Mouse (Mus musculus) cerebellum, adult 8-10 months (tissue): ENCODE data around the gene Hspb7.

Experiments used
- DNase-seq: peaks from one replicate; pipeline ENCODE4 v3.0.0; 2022

The Hspb7 gene

GRCm38 (mm10) chr4:141451251-141451650 is 30.7 kb downstream of the Hspb7 start:
- no peak for DNase-seq

DNA sequence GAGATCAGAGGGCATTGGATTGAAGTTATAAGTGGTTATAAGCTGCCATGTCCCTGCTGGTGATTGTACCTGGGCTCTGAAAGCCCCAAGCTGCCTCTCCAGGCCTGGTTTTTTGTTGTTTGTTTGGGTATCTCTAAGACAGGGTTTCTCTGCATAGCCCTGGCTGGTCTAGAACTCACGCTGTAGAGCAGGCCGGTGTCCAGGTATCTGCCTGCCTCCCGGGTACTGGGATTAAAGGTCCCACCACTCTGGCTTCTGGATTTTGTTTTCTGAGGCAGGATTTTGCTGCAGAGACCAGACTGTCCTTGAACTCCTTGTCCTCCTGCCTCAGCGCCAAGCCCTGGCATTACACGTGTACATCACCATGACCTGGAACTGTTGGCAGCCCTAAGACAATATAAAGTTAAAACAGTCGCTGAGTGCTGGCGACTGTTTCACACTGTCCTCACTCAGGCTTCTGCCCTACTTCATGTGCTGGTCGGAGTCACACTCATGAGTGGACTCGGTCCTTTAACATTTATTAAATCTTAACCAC is 31.4 kb downstream of the Hspb7 start:
- DNase-seq, result no peak

- no peak for DNase-seq
These were observed 34.2 kb downstream of the Hspb7 start for GRCm38 (mm10) chr4:141454581-141455350.

- DNase-seq, result no peak
These were observed 34.9 kb downstream of the Hspb7 start for GRCm38 (mm10) chr4:141455526-141455925.

DNA sequence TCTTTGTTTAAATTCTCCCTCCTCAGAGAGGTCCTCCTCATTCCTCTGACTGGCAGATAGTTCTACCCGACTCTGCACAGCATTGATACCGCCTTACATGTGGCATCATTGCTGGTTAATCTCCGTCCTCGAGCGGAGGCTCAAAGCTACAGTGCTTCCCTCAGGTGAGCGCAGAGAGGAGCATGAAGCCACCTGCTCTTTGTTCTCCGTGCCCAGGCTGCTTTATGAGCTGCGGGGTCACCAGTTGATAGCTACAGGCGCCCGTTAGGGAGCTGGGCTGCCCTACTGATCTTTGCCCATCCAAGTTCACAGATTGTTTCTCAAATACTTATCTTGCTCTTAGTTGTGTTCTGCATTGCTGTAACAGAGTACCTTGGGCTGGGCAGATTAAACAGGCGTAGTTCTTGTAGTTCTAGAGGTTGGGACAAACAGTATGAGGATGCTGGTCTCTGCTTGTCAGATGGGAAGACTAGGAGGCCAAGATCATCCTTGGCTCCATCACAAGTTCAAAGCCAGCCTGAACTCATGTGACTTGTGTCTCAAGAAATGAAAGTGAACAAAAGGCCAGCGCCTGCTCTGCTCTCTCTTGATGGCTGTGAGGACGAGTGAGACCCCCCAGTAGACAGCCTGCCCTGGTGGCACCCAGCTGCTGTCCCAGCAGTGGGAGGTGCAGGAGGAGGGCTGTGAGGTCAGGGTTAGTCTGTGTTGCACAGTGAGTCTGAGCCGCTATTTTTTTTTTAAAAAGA is 35.8 kb downstream of the Hspb7 start:
- DNase-seq, result no peak

- no peak for DNase-seq
These were observed 37.7 kb downstream of the Hspb7 start for GRCm38 (mm10) chr4:141458236-141458635.

- DNase-seq, result no peak
These were observed 38.3 kb downstream of the Hspb7 start for GRCm38 (mm10) chr4:141458888-141459287.

GRCm38 (mm10) chr4:141459766-141460165 is 39.2 kb downstream of the Hspb7 start:
- no peak for DNase-seq

DNA sequence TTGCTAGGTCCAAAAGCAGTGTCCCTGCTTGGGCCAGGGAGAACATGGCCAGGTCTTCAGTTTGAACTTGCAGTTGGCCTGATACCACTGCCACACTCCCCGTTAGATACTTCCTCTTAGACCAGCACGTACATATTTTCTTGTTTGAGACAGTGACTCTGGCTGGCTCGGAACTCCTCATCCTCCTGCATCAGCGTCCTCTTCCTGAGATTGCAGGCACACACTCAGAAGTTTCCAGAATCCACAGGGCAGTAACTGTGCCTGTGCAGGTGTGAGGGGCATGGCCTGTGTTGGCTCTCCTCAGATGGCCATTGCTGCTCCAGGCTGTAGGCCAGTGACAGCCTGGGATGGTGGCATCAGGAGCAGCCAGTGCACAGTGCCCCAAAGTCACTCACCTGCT is 39.9 kb downstream of the Hspb7 start:
- no peak for DNase-seq

GRCm38 (mm10) chr4:141461088-141461487 is 40.5 kb downstream of the Hspb7 start:
- no peak for DNase-seq

DNA sequence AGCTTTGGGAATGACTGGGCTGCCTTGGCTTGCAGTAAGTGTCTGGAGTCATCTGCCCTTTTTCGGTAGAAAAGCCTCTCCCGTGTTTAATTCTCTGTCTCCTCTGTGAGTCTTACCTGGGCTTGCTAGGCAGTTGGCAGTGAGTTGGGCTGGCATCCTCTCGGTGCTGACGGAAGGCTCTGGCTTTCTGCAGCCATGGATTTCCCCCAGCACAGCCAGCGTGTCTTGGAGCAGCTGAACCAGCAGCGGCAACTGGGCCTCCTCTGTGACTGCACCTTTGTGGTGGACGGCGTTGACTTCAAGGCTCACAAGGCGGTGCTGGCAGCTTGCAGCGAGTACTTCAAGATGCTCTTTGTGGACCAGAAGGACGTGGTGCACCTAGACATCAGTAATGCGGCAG is 41.0 kb downstream of the Hspb7 start:
- no peak for DNase-seq

- DNase-seq, result no peak
These were observed 42.9 kb downstream of the Hspb7 start for GRCm38 (mm10) chr4:141463472-141463871.

- DNase-seq, result no peak
These were observed 44.1 kb downstream of the Hspb7 start for GRCm38 (mm10) chr4:141464722-141465121.

DNA sequence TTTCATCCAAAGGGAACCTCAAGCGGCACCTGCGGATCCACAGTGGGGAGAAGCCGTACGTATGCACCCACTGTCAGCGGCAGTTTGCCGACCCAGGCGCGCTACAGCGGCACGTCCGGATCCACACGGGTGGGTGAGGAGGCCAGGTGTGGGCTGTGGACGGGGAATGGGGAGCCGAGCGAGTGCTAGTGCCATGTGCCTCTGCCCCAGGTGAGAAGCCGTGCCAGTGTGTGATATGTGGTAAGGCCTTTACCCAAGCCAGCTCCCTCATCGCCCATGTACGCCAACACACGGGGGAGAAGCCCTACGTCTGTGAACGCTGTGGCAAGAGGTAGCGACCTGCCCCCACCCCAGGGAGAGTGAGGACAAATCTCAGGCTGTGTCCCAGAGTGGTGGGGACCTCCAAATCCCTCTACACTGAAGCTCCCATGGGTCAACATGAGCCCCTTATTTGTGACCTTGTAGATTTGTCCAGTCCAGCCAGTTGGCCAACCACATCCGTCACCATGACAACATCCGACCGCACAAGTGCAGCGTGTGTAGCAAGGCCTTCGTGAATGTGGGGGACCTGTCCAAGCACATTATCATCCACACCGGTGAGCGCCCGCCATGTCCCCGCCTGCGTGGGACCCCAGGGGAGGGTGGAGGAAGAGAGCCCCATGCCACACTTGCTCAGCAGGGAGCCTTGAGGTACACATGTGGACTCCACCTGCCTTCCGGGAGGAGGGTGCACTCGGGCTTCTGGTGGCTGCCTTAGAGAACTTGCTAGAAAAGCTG is 45.1 kb downstream of the Hspb7 start:
- DNase-seq, result no peak

- DNase-seq, result no peak
These were observed 45.8 kb downstream of the Hspb7 start for GRCm38 (mm10) chr4:141466289-141466795.

DNA sequence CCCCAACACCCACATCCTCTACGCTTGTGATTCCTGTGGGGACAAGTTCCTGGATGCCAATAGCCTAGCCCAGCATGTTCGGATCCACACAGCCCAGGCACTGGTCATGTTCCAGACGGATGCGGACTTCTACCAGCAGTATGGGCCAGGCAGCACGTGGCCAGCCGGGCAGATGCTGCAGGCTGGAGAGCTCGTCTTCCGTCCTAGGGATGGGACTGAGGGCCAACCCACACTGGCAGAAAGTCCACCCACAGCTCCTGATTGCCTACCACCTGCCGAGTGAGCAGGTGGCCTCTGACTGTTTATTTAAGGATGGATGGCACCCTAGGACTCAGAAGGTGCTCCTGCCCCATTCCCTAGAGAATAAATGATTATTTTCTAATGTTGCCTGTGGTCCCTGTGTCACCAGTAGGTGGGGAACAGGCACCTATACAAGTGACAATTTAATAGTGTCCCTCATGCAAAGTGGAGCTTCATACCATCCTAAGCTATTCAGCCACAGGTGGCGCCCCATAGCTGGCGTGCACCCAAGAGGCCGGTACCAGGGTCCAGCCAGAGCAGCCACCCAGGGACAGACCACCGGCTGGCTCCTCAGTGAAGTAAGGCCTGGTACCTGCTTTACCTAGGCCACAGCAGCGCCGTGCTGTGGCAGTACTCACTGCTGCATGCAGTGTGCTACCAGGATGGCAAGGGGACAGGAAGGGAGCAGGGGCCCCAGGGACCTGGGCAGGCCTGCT is 46.4 kb downstream of the Hspb7 start:
- no peak for DNase-seq

DNA sequence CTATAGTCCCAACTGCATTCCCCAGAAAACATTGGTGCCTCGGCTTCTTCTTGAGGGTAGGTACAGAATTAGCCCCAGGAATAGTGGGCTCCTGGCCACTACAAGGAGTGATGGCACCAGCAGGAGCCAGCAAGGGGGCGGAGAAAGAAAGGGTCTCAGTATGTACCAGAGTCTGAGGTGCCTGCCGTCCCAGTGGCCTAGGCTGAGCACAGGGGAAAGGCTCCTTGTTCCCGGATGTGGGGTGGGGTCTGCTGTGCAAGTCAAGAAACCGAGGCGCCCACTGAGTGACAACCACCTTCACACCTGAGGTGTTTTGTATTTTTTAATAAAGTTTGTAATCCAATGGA is 47.0 kb downstream of the Hspb7 start:
- no peak for DNase-seq

- DNase-seq, result peak; percentile 59
These were observed 48.0 kb downstream of the Hspb7 start for GRCm38 (mm10) chr4:141468576-141468975.

- peak; percentile 20 for DNase-seq
These were observed 48.8 kb downstream of the Hspb7 start for GRCm38 (mm10) chr4:141469343-141469742.

- DNase-seq, result no peak
These were observed 50.9 kb downstream of the Hspb7 start for GRCm38 (mm10) chr4:141471491-141471890.

DNA sequence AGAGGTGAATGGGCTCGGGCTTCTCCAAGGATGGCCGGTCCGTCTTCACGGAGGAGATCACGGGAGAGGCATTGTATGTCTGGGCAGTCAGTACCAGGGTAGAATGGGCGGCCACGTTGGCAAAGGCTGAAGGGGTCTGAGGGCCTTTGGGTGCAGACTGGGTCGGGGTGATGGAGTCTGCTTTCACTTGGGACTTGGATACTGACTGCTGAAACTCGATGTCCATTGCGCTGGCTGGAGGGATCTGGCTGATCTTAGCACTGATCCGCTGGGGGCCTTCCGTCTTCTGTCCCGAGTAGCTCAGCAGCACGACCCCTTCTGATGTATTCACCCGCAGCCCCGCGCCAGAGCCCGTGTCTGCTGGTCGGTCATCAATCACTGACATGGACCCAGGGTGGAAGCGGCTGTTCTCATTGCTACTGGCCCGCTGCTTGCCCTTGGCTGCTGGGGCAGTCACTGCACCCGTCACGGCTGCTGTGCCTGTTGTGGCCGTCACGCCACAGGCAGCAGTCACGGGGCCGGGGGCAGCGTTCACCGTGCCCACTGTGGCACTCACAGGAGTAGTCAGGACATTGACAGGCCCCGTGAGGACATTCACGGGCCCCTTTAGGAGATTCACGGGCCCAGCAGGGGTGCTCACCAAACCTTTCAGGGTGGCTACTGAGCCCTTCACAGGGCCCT is 52.2 kb downstream of the Hspb7 start:
- DNase-seq, result no peak

GRCm38 (mm10) chr4:141474431-141474830 is 53.9 kb downstream of the Hspb7 start:
- DNase-seq, result peak; percentile 18
